Mouse (Mus musculus) testis, adult 2 months (tissue): ENCODE measurements around the gene Cnot3. TPM values are rescaled to one million over a fixed set of nuclear protein-coding genes. Genes with fewer than 3 reads are reported as not detected.

Source experiments
- H3K27ac ChIP-seq: fragments of 200-500 bp; 2 replicates; pipeline ENCODE4 v1.5.1; 2012; ENCODE audit warnings: low read depth, low read length; ENCODE audit not compliant: control insufficient read depth, insufficient read depth
- H3K27me3 ChIP-seq: fragments of 200-500 bp; 2 replicates; pipeline ENCODE4 v1.6.1; 2012; ENCODE audit warnings: mild to moderate bottlenecking, low read length, moderate library complexity; ENCODE audit not compliant: control insufficient read depth, insufficient read depth
- H3K36me3 ChIP-seq: fragments of 200-500 bp; 2 replicates; pipeline ENCODE4 v1.6.1; 2012; ENCODE audit warnings: mild to moderate bottlenecking, low read length; ENCODE audit not compliant: control insufficient read depth, insufficient read depth
- H3K4me1 ChIP-seq: fragments of 200-500 bp; 2 replicates; pipeline ENCODE4 v1.6.1; 2012; ENCODE audit warnings: low read length; ENCODE audit not compliant: control insufficient read depth, insufficient read depth
- H3K4me3 ChIP-seq: fragments of 200-500 bp; 2 replicates; pipeline ENCODE4 v1.5.1; 2012; ENCODE audit warnings: low read depth, mild to moderate bottlenecking, low read length, moderate library complexity, mixed read lengths; ENCODE audit not compliant: control insufficient read depth
- CTCF ChIP-seq: fragments of 200-500 bp; IDR thresholded peaks from 2 replicates; pipeline ENCODE4 v1.5.1; 2012; ENCODE audit warnings: low read depth, mild to moderate bottlenecking, inconsistent platforms, low read length, moderate library complexity; ENCODE audit not compliant: control insufficient read depth, insufficient read depth, insufficient replicate concordance
- POLR2A ChIP-seq: fragments of 200-500 bp; IDR thresholded peaks from 2 replicates; pipeline ENCODE4 v1.6.1; 2012; ENCODE audit warnings: low read depth, mild to moderate bottlenecking, inconsistent platforms, low read length, moderate library complexity; ENCODE audit not compliant: control insufficient read depth
- polyA plus RNA-seq: library from polyadenylated mRNA; depleted of rRNA; stranded (reverse); fragments of >200 nt; gene quantifications from 2 replicates; pipeline ENCODE4 v1.2.3, GENCODE M21; 2012

Gene Cnot3
- polyA plus RNA-seq, 1 experiment: 26.3 TPM

GRCm38 (mm10) chr7:3629543-3630477 is 15.3 kb upstream of the Cnot3 start, which contains the start of the genes Tfpt and Prpf31:
Tfpt (minus strand) TSS chr7:3629929.
Prpf31 (plus strand) TSS chr7:3629985.
- peaks cover 1% of the 10 kb centered on the region; the same call in 1 of the 2 replicates for H3K36me3 ChIP-seq
- peak within 1 kb of the TSS; percentile 100 for H3K4me3 ChIP-seq
- peak within 1 kb of the TSS; percentile 92 for H3K27ac ChIP-seq
- H3K4me1 ChIP-seq: peaks cover 14% of the 10 kb centered on the region
- H3K27me3 ChIP-seq: no peaks in the 10 kb centered on the region
- TF ChIP-seq CTCF (no peak), POLR2A (peak; percentile 61)

- Histone ChIP-seq H3K27ac (peak overlapping the region; percentile 68), H3K4me1 (peaks cover 14% of the 10 kb centered on the region), H3K27me3 (no peaks in the 10 kb centered on the region), H3K36me3 (peaks cover 1% of the 10 kb centered on the region; the same call in 1 of the 2 replicates), H3K4me3 (peak overlapping the region; percentile 100)
- TF ChIP-seq POLR2A (no peak), CTCF (no peak)
These were observed 14.6 kb upstream of the Cnot3 start for GRCm38 (mm10) chr7:3630478-3630815.

- Histone ChIP-seq H3K27ac (no peak overlapping the region), H3K36me3 (no peaks in the 10 kb centered on the region; the same call in 1 of the 2 replicates), H3K27me3 (no peaks in the 10 kb centered on the region), H3K4me1 (peaks cover 10% of the 10 kb centered on the region), H3K4me3 (no peak overlapping the region)
- TF ChIP-seq CTCF (no peak), POLR2A (no peak)
These were observed 1.7 kb upstream of the Cnot3 start for GRCm38 (mm10) chr7:3643412-3643811.

GRCm38 (mm10) chr7:3643843-3644242 is 1.2 kb upstream of the Cnot3 start:
- no peak overlapping the region for H3K27ac ChIP-seq
- no peaks in the 10 kb centered on the region; the same call in 1 of the 2 replicates for H3K36me3 ChIP-seq
- no peak overlapping the region; the same call in 1 of the 2 replicates for H3K4me3 ChIP-seq
- TF ChIP-seq POLR2A (no peak), CTCF (no peak)
- H3K27me3 ChIP-seq: no peaks in the 10 kb centered on the region
- H3K4me1 ChIP-seq: peaks cover 10% of the 10 kb centered on the region

GRCm38 (mm10) chr7:3644348-3644671 is 758 bp upstream of the Cnot3 start:
- no peaks in the 10 kb centered on the region; the same call in 1 of the 2 replicates for H3K36me3 ChIP-seq
- TF ChIP-seq POLR2A (no peak), CTCF (no peak)
- H3K4me1 ChIP-seq: peaks cover 10% of the 10 kb centered on the region
- no peak overlapping the region for H3K27ac ChIP-seq
- H3K27me3 ChIP-seq: no peaks in the 10 kb centered on the region
- peak overlapping the region; percentile 99 for H3K4me3 ChIP-seq

- Histone ChIP-seq H3K36me3 (no peaks in the 10 kb centered on the region; the same call in 1 of the 2 replicates), H3K27me3 (no peaks in the 10 kb centered on the region), H3K4me1 (peaks cover 10% of the 10 kb centered on the region), H3K4me3 (peak overlapping the region; percentile 99), H3K27ac (peak overlapping the region; percentile 98)
- peak; percentile 20; the same call in 1 of the 2 replicates for TF ChIP-seq POLR2A
- TF ChIP-seq CTCF: no peak
These were observed 489 bp downstream of the Cnot3 start for GRCm38 (mm10) chr7:3645488-3646025.

- Histone ChIP-seq H3K27ac (peak overlapping the region; percentile 98), H3K27me3 (no peaks in the 10 kb centered on the region), H3K4me1 (peaks cover 10% of the 10 kb centered on the region), H3K36me3 (no peaks in the 10 kb centered on the region; the same call in 1 of the 2 replicates), H3K4me3 (peak overlapping the region; percentile 99)
- TF ChIP-seq POLR2A (no peak), CTCF (no peak)
These were observed 1.1 kb downstream of the Cnot3 start for GRCm38 (mm10) chr7:3646188-3646587.
